Comparison of ENCODE assay signal across 8 mouse cellular contexts in the genomic region with DNA sequence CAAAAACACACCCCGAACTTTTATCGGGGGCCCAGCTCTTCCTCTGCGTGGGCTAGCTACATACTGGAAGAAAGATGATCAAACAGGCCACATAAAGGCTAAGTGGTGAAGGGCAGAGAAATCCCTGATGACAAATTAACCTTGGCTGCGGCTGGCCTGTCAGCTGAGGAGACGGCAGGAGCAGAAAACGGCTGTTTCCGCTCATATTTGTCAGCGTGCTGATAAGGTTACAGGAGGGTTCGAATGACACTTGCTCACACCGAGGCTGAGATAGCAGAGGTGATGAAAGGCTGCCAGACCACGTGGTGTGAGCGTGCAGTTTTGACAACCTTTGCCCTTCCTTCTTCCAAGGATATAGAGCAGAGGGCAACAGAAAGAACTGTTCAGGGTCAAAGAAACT. TPM values are rescaled to one million over a fixed set of nuclear protein-coding genes. Genes with fewer than 3 reads are reported as not detected.
DNase-seq lines count a peak whose midpoint lies in the region; ATAC-seq and TF ChIP-seq lines count a peak whose summit lies in the region.

No protein-coding gene starts in this region.

- no peaks in the 10 kb centered on the region for H3K27me3 ChIP-seq in heart, postnatal 0 days (ENCODE audit: control insufficient read depth, insufficient read depth, low read length)
- no peaks in the 10 kb centered on the region for H3K27me3 ChIP-seq in stomach, embryonic 15.5 days (replicated peaks)

- H3K4me2 ChIP-seq in heart, postnatal 0 days (ENCODE audit: low read depth, low read length): no peak overlapping the region
- H3K4me2 ChIP-seq in stomach, embryonic 15.5 days: 0 out of 2 replicates have a peak overlapping the region, but pooled peaks have one; percentile 22

- no peaks in the 10 kb centered on the region for H3K36me3 ChIP-seq in heart, postnatal 0 days (replicated peaks; ENCODE audit: control insufficient read depth, insufficient read depth, low read length)
- H3K36me3 ChIP-seq in stomach, embryonic 15.5 days: no peaks in the 10 kb centered on the region

- H3K27ac ChIP-seq in heart, postnatal 0 days (ENCODE audit: low read depth): 0 out of 2 replicates have a peak overlapping the region, but pooled peaks have one; percentile 4
- peak overlapping the region; percentile 37 for H3K27ac ChIP-seq in stomach, embryonic 15.5 days

- TF ChIP-seq EP300 in heart, postnatal 0 days (IDR thresholded peaks at IDR 0.05; ENCODE audit: low read depth): no peak

- H3K4me1 ChIP-seq in heart, postnatal 0 days (ENCODE audit: control insufficient read depth, insufficient read depth): peaks cover 17% of the 10 kb centered on the region
- peaks cover 19% of the 10 kb centered on the region for H3K4me1 ChIP-seq in stomach, embryonic 15.5 days

- H3K4me3 ChIP-seq in heart, postnatal 0 days (ENCODE audit: low read depth, low read length): no peak overlapping the region
- H3K4me3 ChIP-seq in stomach, embryonic 15.5 days (replicated peaks): no peak overlapping the region

- TF ChIP-seq CTCF in heart, postnatal 0 days (IDR thresholded peaks at IDR 0.05; ENCODE audit: low read depth): no peak

- WGBS in heart, postnatal 0 days: 5% methylated on average over 12 of the region's 12 CpGs
- 6% methylated on average over 12 of the region's 12 CpGs for WGBS in stomach, embryonic 15.5 days

- no peaks in the 10 kb centered on the region for H3K9me3 ChIP-seq in heart, postnatal 0 days (replicated peaks; ENCODE audit: control insufficient read depth, low read length)
- no peaks in the 10 kb centered on the region for H3K9me3 ChIP-seq in stomach, embryonic 15.5 days

- DNase-seq in CD4-positive helper T cell, adult 2 months (ENCODE audit: low read depth, low spot score): peak; percentile 58
- DNase-seq in adrenal gland, adult 8-10 months: peak; percentile 81
- DNase-seq in heart, postnatal 0 days (ENCODE audit: low spot score): no peak
- DNase-seq in kidney, postnatal 4 days: peak; percentile 64 to 68
- DNase-seq in layer of hippocampus, adult 9-11 months: no peak
- no peak for DNase-seq in right cerebral cortex, adult 2 months (ENCODE audit: low spot score in 2 of 2)

- no peak overlapping the region for H3K9ac ChIP-seq in heart, postnatal 0 days (replicated peaks; ENCODE audit: low read depth, low read length)
- H3K9ac ChIP-seq in stomach, embryonic 15.5 days: no peak overlapping the region

- peak; percentile 72 for ATAC-seq in heart, postnatal 0 days (ENCODE audit: insufficient read depth, low read depth)
- ATAC-seq in stomach, embryonic 15.5 days (ENCODE audit: insufficient read depth, low FRiP score, low read depth): peak; percentile 85
- ATAC-seq in monocyte, adult 5-6 weeks (replicated peaks; ENCODE audit: insufficient number of reproducible peaks, low FRiP score, low TSS enrichment, poor library complexity, severe bottlenecking): no peak

RNA-seq across cellular contexts. Expression of a gene that starts 19.3 kb away (rescaled TPM):
- 1 to 10 TPM; 1.7 to 5.5 (median 3.7) TPM for total RNA-seq in adrenal gland, adult 8-10 months (2022)
- total RNA-seq in heart, postnatal 0 days (2014; rRNA removed; ENCODE audit: low replicate concordance): 1.2 and 1.5 TPM in 2 replicates
- 0.48 and 0.71 TPM in 2 replicates for polyA plus RNA-seq in heart, postnatal 0 days (2015; fragmentation: Nextera tagmentation; extraction: Ambion mirVana)
- polyA plus RNA-seq in stomach, embryonic 15.5 days (2015; fragmentation: Nextera tagmentation; extraction: Ambion mirVana): 11.1 and 13.6 TPM in 2 replicates
- 0.38 to 7.3 TPM (median 0.53 TPM) in 3 replicates for total RNA-seq in monocyte, adult 5-6 weeks (2017)

Comparison
In these comparisons a context has a peak if more than half of its experiments do, and no peak if none do; other contexts are left out.
1. DNase-seq: peak in CD4-positive helper T cell, adult 2 months (single experiment), adrenal gland, adult 8-10 months (single experiment) and kidney, postnatal 4 days (2 of 2); none in heart, postnatal 0 days (single experiment), layer of hippocampus, adult 9-11 months (single experiment) and right cerebral cortex, adult 2 months (0 of 2).